Mouse (Mus musculus) hindlimb bud, embryonic 11.5 days (tissue): ENCODE results near the gene Gm11634.
"Not testable (repeated sequence)": the region's sequence is repeated elsewhere in the genome, so short reads cannot be mapped to it uniquely, and the experiment has no call there.

ENCODE experiments used
- DNase-seq: peaks from one replicate; pipeline ENCODE4 v3.0.0-alpha.2; 2012; ENCODE audit warnings: low read depth, low spot score; ENCODE audit errors: extremely low spot score

Gm11634 gene

DNA sequence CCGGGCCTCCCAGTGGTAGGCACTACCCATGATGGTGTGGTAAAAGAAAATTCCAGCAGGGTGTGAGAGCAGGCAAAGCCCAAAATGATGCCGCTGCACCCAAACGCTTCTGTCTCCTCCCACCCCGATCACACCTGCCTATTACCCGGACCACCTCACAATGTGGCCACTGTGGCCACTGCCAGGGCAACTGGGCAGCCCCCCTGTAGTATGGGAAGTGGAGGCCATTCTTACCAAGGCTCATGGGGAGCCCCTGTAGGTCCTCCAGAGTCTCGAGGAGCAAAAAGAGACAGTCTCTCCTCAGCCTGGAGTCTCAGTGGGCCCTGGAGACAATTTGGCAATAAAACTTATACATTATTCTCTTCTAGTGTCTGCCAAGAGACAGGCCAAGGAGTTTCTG lies at the start of gene Gm11634:
Gene Gm11634 (minus strand): TSS at position 101 of the 400 bp plus-strand sequence.
- DNase-seq: no peak

DNA sequence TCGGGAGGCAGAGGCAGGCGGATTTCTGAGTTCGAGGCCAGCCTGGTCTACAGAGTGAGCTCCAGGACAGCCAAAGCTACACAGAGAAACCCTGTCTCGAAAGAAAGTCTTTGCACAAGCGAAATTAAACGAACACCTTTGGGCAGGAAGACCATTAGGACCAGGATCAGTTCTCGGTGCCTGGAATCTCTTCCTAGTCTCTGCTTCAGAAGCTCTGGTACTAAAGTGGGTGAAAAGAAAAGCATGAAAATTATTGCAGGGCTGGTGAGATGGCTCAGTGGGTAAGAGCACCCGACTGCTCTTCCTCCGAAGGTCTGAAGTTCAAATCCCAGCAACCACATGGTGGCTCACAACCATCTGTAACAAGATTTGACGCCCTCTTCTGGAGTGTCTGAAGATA lies 48.0 kb upstream of the Gm11634 start:
- not testable (repeated sequence) for DNase-seq

DNA sequence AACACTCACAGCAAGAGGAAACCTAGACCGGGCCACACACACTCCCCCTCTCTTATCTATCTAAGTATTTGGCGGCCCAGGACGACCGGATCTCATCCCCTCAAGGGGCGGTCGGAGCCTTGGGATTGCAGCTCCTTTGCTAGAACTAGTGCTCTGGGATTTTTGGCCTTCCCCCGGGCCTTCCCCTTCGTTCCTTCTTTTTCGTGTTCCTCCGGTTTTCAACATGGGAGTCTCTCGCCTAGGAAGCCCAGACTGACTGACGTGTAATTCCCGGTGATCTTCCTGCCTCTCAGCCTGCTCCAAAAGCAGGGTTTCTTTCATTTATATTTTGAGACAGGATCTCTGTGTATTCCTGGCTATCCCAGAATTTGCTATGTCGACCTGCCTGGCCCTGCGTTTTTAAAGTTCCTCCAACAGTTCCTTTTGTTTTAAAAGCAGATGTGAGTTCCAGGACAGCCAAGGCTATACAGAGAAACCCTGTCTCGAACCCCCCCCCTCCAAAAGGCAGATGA lies 47.3 kb upstream of the Gm11634 start:
- not testable (repeated sequence) for DNase-seq

DNA sequence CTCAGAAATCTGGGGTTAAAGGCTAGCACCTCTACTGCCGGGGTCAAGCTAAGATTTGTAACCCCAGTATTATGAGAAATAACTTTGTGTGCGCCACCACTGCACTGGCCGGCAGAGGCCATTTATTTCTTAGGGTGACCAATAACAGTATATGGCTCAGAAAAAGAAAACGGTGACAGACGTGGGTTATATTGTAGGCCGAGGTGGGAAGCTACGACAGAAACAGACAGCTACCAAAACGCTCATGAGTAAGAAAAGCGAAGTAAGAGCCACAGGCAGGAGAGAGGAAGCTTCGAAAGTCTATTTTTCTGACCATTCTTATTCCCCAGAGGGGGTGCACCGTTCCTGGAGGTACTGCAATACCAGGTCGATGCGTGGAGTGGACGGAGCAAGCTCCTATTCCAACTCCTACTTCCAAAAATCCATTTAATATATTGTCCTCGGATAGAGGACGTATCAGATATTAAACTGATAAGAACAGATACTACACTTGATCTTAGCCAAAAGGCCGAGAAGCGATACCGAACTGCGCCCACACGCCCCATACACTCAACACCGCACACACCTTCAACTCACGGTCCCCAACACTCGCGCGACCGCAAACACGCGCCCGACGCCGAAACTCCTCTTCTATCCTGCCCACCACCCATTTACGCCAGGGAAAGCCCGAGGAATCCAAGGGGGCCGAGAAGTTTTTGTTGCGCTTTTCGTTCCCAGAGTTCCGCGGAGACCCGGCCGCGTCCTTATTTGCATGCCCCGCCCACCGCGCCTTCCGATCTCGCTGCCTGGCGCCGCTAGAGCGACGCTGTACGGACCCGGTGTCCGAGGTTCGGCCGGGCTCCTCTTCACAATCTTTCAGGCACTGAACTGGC lies 46.6 kb upstream of the Gm11634 start:
- DNase-seq: not testable (repeated sequence)

DNA sequence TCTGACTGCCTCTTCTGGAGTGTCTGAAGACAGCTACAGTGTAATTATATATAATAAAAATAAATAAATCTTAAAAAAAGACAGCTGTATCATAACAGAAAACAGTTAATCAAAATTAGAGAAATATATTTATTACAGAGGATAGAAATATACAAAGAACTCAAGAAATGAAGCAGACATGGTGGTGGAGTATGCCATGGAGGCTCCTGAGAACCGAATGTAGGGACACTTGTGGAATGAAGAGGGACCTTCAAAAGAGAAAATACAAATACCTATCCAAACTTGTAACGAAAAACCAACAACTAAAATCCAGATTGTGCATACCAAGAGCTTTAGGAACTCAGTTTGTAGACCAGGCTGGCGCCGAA lies 46.0 kb upstream of the Gm11634 start:
- DNase-seq: not testable (repeated sequence)

DNA sequence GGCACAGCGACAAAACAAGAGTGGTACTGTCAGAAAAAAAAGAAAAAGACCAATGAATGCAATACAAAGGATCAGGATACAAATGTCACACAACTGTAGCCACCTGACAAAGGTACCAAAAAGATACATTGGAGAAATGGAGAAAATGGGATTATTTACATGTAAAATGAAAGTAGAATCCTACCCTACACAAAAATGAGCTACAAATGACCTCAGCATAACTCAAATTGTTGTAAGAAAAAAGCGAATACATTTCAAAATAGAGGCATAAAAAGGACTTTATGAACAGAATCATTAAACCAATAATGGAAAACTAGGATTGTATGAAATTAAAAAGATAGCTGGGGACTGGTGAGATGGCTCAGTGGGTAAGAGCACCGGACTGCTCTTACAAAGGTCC lies 45.5 kb upstream of the Gm11634 start:
- DNase-seq: no peak

DNA sequence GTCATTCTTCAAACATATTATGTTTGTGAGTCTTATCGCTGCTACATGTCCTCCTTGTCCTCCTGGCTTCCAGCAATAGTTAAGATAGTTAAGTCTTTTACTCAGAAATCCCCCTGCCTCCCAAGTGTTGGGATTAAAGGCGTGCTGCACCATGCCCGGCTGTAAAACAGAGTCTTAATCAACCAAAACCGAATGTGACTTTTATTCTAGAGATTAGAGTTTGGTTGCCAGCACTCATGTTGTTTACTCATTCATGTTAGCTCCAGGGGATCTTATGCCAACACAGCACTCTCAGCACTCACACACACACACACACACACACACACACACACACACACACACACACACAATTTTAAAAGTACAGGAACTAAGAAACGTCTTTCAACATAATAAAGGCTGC lies 43.9 kb upstream of the Gm11634 start:
- DNase-seq: no peak

DNA sequence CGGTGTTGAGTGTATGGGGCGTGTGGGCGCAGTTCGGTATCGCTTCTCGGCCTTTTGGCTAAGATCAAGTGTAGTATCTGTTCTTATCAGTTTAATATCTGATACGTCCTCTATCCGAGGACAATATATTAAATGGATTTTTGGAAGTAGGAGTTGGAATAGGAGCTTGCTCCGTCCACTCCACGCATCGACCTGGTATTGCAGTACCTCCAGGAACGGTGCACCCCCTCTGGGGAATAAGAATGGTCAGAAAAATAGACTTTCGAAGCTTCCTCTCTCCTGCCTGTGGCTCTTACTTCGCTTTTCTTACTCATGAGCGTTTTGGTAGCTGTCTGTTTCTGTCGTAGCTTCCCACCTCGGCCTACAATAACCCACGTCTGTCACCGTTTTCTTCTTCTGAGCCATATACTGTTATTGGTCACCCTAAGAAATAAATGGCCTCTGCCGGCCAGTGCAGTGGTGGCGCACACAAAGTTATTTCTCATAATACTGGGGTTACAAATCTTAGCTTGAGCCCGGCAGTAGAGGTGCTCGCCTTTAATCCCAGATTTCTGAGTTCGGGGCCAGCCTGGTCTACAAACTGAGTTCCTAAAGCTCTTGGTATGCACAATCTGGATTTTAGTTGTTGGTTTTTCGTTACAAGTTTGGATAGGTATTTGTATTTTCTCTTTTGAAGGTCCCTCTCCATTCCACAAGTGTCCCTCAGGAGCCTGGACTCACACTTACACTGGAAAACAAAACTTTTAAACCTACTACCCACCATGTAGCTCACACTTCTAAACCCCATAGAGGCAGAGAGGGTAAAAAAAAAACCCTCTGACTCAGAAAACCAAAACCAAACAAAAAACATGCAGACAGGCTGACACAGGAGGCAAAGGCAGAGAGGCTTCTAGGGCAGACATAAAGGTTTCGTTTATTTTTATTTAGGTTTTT lies 42.9 kb upstream of the Gm11634 start:
- DNase-seq: peak; percentile 81

DNA sequence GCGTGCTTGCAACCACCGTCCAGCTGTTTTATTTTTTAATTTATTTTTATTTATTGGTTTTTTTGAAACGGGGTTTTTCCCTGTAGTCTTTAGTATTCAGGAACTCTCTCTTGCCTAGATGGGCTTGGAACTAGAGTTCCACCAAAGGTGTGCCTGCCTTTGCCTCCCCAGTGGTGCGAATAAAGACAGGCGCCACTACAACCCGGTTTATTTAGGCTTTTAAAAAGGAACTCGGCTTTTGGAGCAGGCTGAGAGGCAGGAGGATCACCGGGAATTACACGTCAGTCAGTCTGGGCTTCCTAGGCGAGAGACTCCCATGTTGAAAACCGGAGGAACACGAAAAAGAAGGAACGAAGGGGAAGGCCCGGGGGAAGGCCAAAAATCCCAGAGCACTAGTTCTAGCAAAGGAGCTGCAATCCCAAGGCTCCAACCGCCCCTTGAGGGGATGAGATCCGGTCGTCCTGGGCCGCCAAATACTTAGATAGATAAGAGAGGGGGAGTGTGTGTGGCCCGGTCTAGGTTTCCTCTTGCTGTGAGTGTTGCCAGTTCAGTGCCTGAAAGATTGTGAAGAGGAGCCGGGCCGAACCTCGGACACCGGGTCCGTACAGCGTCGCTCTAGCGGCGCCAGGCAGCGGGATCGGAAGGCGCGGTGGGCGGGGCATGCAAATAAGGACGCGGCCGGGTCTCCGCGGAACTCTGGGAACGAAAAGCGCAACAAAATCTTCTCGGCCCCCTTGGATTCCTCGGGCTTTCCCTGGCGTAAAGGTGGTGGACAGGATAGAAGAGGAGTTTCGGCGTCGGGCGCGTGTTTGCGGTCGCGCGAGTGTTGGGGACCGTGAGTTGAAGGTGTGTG lies 42.0 kb upstream of the Gm11634 start:
- DNase-seq: not testable (repeated sequence)

DNA sequence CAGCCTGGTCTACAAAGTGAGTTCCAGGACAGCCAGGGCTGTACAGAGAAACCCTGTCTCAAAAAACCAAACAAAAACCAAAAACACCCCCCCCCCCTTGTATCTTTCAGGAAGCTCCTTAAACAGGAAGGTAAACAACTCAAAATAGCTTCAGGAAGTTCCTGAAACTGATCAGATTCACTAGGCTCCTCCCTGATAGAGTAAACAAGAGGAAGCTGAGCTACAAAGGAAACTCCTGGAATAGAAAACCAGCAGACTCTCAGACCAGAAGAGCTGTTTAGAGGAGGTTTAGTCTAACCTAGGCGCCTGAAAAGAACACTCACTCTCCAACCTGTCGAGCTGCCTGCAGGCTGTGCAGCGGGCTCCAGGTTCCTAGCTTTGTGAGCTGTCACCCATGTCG lies 40.7 kb upstream of the Gm11634 start:
- DNase-seq: no peak

DNA sequence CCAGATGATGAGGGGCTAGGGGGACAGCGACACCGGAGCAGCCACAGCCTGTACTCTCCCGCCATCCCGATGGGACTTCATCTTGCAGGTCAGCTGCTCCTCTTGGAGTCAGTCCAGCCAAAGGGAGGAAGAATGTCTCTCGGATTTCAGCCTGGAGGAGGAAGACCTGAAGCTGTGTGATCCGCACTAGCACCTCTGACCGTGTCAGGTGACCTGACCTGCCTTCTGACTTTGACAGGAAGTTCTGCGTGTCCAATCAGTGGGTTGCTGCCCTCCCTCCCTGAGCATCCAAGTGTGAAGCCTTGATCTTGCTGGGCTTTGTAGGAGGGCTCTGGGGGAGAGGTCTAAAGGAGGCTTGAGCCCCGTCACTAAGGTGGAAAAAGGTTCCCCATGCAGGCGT lies 36.6 kb upstream of the Gm11634 start:
- no peak for DNase-seq

DNA sequence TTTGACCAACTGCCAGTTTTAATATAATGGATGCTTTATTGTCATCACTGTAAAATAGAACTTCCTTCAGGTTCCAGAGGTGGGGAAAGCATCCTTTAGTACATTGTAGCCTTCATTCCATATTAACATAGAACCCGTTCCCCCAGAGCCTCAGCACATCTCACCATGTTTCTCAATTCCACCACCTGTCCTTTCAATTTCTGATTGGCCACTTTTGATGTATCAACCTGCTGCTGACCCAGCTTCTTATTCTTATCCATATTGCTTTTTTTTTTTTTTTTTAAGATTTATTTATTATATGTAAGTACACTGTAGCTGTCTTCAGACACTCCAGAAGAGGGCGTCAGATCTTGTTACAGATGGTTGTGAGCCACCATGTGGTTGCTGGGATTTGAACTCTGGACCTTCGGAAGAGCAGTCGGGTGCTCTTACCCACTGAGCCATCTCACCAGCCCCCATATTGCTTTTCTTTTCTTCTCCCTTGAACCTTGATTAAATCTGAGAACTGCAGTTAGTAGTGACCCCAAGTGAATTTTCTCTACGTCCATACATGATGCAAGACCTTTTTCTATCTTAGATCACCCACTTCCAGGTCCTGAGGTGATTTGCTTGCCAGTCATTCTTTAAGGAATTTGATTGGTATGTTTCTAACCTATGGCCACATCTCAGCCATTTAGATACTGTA lies 29.8 kb upstream of the Gm11634 start:
- DNase-seq: not testable (repeated sequence)

DNA sequence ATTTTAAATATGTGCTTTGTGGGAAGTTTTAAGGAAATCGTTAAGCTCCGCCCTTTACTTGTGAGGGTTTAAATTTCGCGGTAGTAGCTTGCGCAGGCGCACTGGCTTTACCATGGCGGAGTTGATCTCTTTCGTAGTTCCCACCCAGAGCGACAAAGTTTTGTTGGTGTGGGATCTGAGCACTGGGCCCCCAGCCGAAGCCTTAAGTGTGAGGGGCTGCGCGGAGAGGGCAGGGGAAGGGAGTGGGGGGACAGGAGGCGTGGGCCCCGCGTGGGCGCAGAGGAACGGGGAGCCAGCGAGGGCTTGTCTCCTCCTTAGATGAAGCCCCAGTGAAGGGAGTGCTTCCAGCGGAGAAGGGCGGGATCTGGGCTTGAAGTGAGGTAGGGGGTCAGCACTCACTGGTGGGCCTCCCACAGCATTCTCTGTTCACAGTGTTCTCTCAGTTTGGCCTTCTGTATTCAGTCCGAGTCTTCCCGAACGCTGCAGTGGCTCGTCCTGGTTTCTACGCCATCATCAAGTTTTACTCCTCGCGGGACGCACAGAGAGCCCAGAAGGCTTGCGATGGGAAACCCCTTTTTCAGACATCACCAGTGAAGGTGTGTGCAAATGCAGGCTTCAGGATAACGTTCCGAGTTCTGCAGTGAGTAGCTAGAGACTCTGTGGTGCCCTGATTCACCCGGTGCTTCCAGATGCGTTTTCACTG lies 29.0 kb upstream of the Gm11634 start:
- no peak for DNase-seq

DNA sequence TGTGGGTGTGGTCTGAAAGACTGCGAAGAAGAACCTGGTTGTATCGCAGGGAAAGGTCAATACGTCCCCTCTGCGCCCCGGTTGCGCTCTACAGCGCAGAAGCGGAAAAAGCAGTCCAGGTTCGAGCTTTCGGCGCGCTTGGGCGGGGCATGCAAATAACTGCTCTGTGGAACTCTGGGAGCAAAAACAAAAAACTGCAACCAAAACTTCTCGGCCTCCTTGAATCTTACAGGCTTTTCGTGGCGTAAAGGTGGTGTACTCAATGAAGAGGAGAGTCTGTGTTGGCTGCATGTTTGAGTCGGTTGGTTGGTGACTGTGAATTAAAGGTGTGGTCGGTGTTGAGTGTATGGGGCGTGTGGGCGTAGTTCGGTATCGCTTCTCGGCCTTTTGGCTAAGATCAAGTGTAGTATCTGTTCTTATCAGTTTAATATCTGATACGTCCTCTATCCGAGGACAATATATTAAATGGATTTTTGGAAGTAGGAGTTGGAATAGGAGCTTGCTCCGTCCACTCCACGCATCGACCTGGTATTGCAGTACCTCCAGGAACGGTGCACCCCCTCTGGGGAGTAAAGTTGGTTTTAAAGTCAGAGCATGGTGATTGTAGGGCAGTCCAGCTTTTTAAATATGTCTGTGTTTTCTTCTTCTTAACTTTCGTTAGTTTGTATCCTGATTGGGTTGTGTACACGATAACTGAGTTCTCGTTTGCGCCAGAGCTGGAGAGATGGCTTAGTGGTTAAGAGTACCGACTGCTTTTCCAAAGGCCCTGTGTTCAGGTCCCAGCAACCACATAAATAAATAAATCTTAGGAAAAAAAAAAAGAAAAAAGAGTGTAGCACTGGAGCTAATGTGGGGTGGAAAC lies 28.2 kb upstream of the Gm11634 start, which contains the start of gene Rdm1:
Gene Rdm1 (plus strand): TSS at position 201 of the 862 bp plus-strand sequence.
- DNase-seq: peak; percentile 92

DNA sequence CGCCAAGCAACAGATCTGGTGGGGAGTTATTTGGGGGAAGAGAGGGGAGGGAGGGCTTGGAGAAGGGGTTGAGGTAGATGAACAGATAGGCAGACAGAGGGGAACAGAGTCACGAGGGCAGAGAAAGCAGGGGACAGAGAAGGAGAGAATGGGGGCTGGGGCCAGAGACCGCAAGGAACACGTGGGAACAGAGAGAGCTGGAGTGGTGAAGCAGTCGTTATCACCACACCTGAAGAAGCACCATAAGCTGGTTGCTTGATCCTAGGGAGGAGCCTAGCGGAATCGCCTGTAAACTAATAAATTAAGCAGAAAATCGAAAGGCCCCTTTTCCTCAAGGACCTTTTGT lies 27.6 kb upstream of the Gm11634 start:
- DNase-seq: no peak

DNA sequence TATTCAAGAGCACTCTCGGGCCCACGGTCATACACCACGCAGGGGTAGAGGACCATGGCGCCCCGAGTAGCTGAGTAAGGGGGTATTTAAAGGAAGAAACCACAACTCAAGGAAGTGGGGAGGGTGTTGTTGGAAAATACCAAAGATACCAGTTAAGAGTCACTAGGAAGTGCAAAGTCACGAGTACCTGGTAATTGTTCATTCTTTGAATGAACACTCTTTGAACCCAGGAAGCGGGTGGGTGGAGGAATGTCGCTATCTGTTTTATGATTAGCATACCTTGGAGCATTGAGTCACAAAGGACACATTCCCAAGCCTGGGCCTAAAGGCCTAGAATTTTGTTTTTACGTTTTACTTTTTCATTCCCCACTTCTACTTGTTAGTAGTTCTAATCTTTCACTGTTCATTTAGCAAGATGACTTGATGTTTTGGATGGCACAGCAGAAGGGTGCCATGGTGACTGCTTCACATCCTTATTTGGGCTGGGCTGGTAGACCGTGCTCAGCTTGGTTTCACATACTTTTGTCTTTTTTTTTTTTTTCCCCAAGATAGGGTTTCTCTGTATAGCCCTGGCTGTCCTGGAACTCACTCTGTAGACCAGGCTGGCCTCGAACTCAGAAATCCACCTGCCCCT lies 21.1 kb upstream of the Gm11634 start:
- DNase-seq: not testable (repeated sequence)

DNA sequence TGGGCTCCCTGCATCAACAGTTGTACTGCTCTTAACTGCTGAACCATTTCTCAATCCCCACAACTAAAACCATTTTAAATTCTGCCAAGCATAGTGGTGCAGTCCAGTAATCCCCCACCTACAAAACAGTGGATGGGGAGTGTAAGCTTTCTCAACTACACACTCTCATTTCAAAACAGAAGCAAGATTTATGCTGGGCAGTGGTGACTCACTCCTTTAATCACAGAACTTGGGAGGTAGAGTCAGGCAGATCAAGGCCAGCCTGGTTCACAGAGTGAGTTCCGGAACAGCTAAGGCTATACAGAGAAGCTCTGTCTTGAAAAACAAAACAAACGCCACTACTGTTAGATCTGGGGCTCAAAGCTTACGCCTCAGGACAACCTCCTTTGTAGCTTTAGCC lies 19.5 kb upstream of the Gm11634 start:
- no peak for DNase-seq

DNA sequence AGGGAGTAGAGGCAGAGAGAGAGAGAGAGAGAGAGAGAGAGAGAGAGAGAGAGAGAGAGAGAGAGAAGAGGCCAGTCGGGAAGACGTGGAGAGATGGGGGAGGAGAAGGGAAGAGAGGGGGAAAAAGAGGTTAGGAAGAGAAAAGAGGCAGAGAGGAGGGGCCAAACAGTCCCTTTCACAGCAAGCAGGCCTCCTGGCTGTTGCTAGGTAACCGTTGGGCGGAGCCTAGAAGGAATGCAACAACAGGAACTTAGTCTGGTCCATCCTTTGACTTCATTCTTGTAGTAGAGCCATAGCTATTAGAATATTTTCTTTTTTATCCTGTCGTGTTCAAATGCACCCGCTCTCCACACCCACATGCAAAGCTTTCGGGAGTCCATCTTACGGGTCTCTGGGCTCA lies 18.8 kb upstream of the Gm11634 start:
- DNase-seq: no peak
